Mouse (Mus musculus) megakaryocyte, embryonic 14.5 days (primary cell): ENCODE measurements at regions not wholly inside any gene's neighbourhood (a gene's known extent, or its start where the extent isn't known, plus 50 kb on each side); places are given as distances from the start of the nearest gene placed in this dataset.

Experiments
- H3K27me3 ChIP-seq: replicated peaks from 2 replicates; pipeline ENCODE3; 2012; ENCODE audit warnings: inconsistent platforms
- H3K36me3 ChIP-seq: replicated peaks from 2 replicates; pipeline ENCODE3; 2012; ENCODE audit warnings: low read length, inconsistent platforms, mixed read lengths
- H3K4me1 ChIP-seq: 2 replicates; pipeline ENCODE4 v1.6.1; 2012; ENCODE audit warnings: inconsistent platforms
- H3K4me3 ChIP-seq: replicated peaks from 2 replicates; pipeline ENCODE3; 2012; ENCODE audit warnings: moderate library complexity, mild to moderate bottlenecking, inconsistent platforms
- H3K9me3 ChIP-seq: 2 replicates; pipeline ENCODE4 v1.6.1; 2012; ENCODE audit warnings: inconsistent platforms
- FLI1 ChIP-seq: IDR thresholded peaks from 2 replicates; pipeline ENCODE4 v1.6.1; 2012; ENCODE audit warnings: low read length, inconsistent platforms, mixed read lengths
- GATA1 ChIP-seq: IDR thresholded peaks from 3 replicates; pipeline ENCODE4 v1.6.1; 2012; ENCODE audit warnings: mixed read lengths, low read length, inconsistent platforms, borderline replicate concordance

DNA sequence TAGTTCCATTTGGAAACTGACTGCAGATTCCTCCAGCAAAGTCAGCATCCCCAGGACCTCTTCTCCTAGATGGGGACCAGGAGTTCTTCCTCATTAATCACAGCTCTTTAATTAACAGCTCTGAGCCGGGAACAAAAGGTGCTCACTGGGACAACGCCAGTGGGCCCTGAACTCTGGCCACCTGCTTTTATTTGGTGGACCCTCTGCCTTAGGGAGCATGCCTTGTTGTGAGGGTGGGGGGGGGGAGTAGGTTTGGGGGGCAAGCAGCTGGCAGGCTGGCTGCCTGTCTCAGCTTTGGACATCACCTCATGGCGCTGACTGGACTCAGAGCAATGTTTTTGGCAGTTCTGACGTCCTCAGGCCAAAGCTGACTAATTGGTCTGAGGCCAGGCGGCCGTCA lies 154.8 kb downstream of the Dhx35 start:
- TF ChIP-seq FLI1 (no peak), GATA1 (no peak)
- Histone ChIP-seq H3K4me1 (no peaks in the 10 kb centered on the region), H3K4me3 (no peak overlapping the region), H3K27me3 (no peaks in the 10 kb centered on the region), H3K36me3 (no peaks in the 10 kb centered on the region), H3K9me3 (peaks cover under 1% of the 10 kb centered on the region; the same call in 1 of the 2 replicates)

DNA sequence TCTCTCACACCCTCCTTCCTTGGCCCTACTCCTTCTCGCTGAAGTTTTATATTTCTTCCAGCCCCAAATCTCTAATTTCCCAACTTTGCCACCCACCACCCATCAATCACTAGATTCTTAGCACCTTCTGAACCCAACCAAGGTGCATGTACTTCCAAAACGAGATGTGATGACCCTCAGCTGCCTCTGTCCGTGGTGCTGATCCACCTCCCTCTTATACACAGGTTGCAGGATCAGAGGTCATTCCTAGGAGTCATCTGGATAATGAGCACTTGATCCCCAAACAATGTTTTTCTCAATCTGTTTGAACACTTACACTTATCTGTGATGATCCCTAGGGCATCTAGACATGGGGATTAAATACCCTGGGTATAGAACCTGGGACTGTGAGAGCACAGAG lies 156.5 kb downstream of the Dhx35 start:
- Histone ChIP-seq H3K4me1 (no peaks in the 10 kb centered on the region), H3K4me3 (no peak overlapping the region), H3K27me3 (no peaks in the 10 kb centered on the region), H3K9me3 (peaks cover 5% of the 10 kb centered on the region), H3K36me3 (no peaks in the 10 kb centered on the region)
- no peak for TF ChIP-seq FLI1
- TF ChIP-seq GATA1 = no peak

DNA sequence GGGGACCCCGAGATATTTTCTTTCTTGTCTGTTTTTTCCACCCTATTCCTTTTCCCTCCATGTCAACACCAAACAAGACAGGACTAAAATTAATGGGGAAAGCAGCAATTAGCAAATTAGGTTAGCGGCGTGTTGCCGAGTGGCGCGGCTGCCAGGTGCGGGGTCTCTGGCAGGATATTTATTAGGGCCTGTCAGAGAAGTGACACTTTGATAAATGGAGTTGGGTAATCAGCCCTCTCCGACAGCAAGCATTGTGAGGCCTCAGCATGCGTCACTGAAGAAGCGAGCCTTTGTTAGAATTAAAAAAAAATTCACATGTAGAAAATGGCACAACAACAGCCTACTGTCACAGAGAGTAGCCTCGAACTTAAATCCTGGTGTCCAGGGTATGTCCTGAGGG lies 162.3 kb downstream of the Dhx35 start:
- Histone ChIP-seq H3K36me3 (no peaks in the 10 kb centered on the region), H3K27me3 (no peaks in the 10 kb centered on the region), H3K9me3 (peaks cover 5% of the 10 kb centered on the region), H3K4me1 (no peaks in the 10 kb centered on the region), H3K4me3 (no peak overlapping the region)
- TF ChIP-seq GATA1 (no peak), FLI1 (no peak)

GRCm38 (mm10) chr2:158965003-158965665 lies 170.5 kb downstream of the Dhx35 start:
- H3K27me3 ChIP-seq = no peaks in the 10 kb centered on the region
- no peaks in the 10 kb centered on the region for H3K4me1 ChIP-seq
- no peaks in the 10 kb centered on the region for H3K36me3 ChIP-seq
- 0 out of 2 replicates have a peak, but pooled peaks cover 3% of the 10 kb centered on the region for H3K9me3 ChIP-seq
- no peak for TF ChIP-seq FLI1
- no peak for TF ChIP-seq GATA1
- no peak overlapping the region for H3K4me3 ChIP-seq

DNA sequence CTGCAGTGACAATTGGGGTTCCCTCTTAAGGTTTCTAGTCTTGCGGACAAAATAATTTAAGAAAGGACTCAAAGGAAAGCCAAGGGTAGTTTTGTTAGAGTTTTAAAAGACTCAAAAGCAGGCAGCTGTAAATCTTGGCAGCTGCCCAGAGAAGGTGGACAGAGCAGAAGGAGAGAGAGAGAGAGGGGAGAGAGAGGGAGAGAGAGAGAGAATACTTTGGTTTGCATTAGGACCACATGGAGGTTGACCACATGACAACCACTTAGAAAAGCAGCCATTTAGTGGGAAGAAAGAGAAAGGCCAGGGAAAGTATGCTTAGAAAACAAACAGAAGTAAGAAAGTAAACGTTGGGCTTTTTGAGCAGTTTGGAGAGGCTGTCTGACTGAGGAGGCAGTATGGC lies 177.6 kb downstream of the Dhx35 start:
- Histone ChIP-seq H3K36me3 (no peaks in the 10 kb centered on the region), H3K4me1 (no peaks in the 10 kb centered on the region), H3K27me3 (no peaks in the 10 kb centered on the region), H3K9me3 (no peaks in the 10 kb centered on the region), H3K4me3 (no peak overlapping the region)
- no peak for TF ChIP-seq FLI1
- TF ChIP-seq GATA1 = no peak

- Histone ChIP-seq H3K4me1 (no peaks in the 10 kb centered on the region), H3K27me3 (no peaks in the 10 kb centered on the region), H3K9me3 (no peaks in the 10 kb centered on the region), H3K36me3 (no peaks in the 10 kb centered on the region), H3K4me3 (no peak overlapping the region)
- TF ChIP-seq FLI1 = no peak
- TF ChIP-seq GATA1 = no peak
Measured at GRCm38 (mm10) chr2:158985529-158986148, 191.0 kb downstream of the Dhx35 start.

DNA sequence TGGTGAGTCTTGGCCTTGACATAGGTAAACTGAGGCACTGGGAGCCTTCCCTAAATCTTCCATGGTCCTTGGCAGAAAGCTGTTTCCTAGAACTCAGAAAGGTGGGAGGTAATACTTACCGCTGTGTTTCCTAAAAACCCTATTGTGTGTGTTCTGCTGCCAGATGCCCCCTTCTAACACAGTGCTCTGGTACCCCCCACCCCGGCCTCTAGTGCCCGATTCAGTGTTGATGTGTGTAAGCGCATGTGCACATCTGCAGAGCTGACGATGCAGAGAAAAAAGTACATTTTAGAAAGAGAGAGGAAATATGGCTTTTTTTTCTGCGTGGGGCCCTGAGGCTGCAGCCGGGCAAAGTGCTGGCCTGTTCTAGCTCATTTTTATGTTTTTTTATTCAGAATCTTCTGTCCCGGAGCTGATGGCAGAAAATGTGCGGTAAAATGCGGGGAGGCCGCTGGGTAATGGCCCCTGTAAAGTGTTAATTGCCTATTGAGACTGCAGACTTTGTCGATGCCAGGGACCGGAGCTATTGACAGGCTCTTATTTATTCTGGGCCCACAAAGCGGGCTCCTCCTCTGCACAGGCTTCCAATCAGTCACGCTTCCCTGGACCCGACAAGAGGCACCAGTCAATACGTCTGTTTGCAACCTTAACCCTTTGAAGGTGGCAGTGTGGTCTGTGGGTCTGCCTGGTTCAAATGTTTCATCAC lies 208.0 kb downstream of the Dhx35 start:
- no peaks in the 10 kb centered on the region for H3K27me3 ChIP-seq
- H3K9me3 ChIP-seq = no peaks in the 10 kb centered on the region
- H3K36me3 ChIP-seq = no peaks in the 10 kb centered on the region
- no peaks in the 10 kb centered on the region for H3K4me1 ChIP-seq
- no peak overlapping the region for H3K4me3 ChIP-seq
- TF ChIP-seq FLI1 (no peak), GATA1 (no peak)

GRCm38 (mm10) chr2:159003187-159003497 lies 208.5 kb downstream of the Dhx35 start:
- Histone ChIP-seq H3K4me1 (no peaks in the 10 kb centered on the region), H3K27me3 (no peaks in the 10 kb centered on the region), H3K4me3 (no peak overlapping the region), H3K9me3 (no peaks in the 10 kb centered on the region), H3K36me3 (no peaks in the 10 kb centered on the region)
- no peak for TF ChIP-seq GATA1

DNA sequence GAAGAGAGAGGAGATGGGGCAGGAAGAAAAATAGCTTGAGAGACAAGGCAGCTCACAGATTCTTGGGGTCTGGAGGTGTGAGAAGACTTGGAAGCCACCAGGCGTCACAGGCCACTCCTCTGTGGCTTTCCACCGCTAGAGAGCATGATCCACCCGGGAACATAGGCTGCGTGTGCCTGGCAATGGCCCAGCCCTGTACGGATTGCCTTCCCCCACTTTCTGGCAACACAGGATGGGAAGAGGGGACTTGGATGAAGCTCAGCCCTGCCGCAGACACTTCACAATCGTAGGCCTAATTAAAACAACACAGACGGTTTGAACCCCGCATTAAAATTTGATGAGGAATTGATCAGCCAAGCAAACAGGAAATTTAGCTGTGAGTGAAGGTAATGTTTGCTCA lies 209.8 kb downstream of the Dhx35 start:
- TF ChIP-seq FLI1 (no peak), GATA1 (no peak)
- Histone ChIP-seq H3K9me3 (no peaks in the 10 kb centered on the region), H3K4me3 (no peak overlapping the region), H3K4me1 (no peaks in the 10 kb centered on the region), H3K27me3 (no peaks in the 10 kb centered on the region), H3K36me3 (no peaks in the 10 kb centered on the region)

DNA sequence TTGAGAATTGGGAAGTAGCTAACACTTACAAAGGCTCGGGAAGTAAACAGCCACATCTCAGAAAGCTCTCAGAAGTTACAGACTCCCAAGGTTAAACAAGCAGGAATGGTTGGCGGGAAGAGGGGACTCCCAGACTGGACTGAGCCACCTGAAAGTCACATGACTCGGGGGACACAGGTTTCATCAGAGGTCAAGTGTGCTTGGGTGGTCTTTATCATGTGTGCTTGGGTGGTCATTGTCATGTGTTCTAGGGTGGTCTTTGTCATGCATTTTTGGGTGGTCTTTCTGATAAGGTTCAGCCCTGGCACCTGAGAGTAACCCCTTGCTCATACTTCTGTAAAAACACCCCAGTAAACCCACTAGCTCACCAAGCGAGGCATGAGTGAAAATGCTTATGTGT lies 218.1 kb downstream of the Dhx35 start:
- TF ChIP-seq FLI1 (no peak), GATA1 (no peak)
- Histone ChIP-seq H3K4me3 (no peak overlapping the region), H3K27me3 (no peaks in the 10 kb centered on the region), H3K36me3 (no peaks in the 10 kb centered on the region), H3K9me3 (peaks cover 8% of the 10 kb centered on the region), H3K4me1 (no peaks in the 10 kb centered on the region)
